Mouse (Mus musculus) adrenal gland, adult 10 weeks (tissue): ENCODE results near the gene Gm49711. TPM values are rescaled to one million over a fixed set of nuclear protein-coding genes. Genes with fewer than 3 reads are reported as not detected.

Experiments used
- polyA plus RNA-seq: library from polyadenylated mRNA; stranded (reverse); fragments of 350-450 nt; fragmentation: Illumina TruSeq; extraction: RNeasy Lipid Tissue Mini Kit (QIAGEN cat#74804); gene quantifications from one replicate; pipeline ENCODE4 v1.2.3, GENCODE M21; 2014; ENCODE audit warnings: low read depth, low replicate concordance

Gm49711 gene
- polyA plus RNA-seq = not detected

GRCm38 (mm10) chr16:92057852-92058643, at the start of gene Gm49711, which contains the start of the genes Mrps6 and Slc5a3:
Gene Gm49711 (plus strand): TSS chr16:92058316.
Gene Mrps6 (plus strand): TSS chr16:92058270.
Gene Slc5a3 (plus strand): TSS chr16:92058322.

Other genes with a start within 250 kb of the Gm49711 start
- 129 TPM for gene Mrps6, start within 50 bp of the Gm49711 start, polyA plus RNA-seq
- 40.7 TPM for gene Slc5a3, start within 50 bp of the Gm49711 start, polyA plus RNA-seq
- gene Kcne2, start 234.1 kb downstream of the Gm49711 start, polyA plus RNA-seq = not detected
- 114 TPM for gene Smim11, start 243.0 kb downstream of the Gm49711 start, polyA plus RNA-seq